Mouse (Mus musculus) olfactory bulb, adult 2 months (tissue): ENCODE measurements around the gene Ramp3.

ENCODE experiments used
- CTCF ChIP-seq: fragments of 200-500 bp; IDR thresholded peaks from 2 replicates; pipeline ENCODE4 v1.5.1; 2012; ENCODE audit warnings: low read depth, mild to moderate bottlenecking, low read length, moderate library complexity; ENCODE audit not compliant: insufficient read depth
- POLR2A ChIP-seq: fragments of 200-500 bp; IDR thresholded peaks from 2 replicates; pipeline ENCODE4 v1.6.1; 2012; ENCODE audit warnings: mild to moderate bottlenecking, low read depth, low read length, moderate library complexity; ENCODE audit not compliant: insufficient read depth

DNA sequence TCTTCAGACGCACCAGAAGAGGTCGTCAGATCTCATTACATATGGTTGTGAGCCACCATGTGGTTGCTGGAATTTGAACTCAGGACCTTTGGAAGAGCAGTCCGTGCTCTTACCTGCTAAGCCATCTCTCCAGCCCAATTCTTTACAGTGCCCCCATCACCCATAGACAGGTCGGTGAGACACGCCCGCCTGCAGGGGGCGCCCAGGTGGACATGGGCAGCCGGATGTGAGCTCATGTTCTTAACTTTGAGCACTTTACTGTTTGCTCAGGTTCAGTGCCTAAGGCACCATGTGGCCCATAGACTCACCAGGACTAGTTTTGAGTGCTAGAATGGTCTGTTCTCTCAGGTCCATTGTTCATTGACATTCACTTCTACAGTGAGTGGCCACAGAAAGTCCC, 22.2 kb upstream of the Ramp3 start:
- TF ChIP-seq POLR2A (no peak), CTCF (no peak)
